Mouse (Mus musculus): ENCODE measurements around the gene Vmo1.

Vmo1 gene

DNA sequence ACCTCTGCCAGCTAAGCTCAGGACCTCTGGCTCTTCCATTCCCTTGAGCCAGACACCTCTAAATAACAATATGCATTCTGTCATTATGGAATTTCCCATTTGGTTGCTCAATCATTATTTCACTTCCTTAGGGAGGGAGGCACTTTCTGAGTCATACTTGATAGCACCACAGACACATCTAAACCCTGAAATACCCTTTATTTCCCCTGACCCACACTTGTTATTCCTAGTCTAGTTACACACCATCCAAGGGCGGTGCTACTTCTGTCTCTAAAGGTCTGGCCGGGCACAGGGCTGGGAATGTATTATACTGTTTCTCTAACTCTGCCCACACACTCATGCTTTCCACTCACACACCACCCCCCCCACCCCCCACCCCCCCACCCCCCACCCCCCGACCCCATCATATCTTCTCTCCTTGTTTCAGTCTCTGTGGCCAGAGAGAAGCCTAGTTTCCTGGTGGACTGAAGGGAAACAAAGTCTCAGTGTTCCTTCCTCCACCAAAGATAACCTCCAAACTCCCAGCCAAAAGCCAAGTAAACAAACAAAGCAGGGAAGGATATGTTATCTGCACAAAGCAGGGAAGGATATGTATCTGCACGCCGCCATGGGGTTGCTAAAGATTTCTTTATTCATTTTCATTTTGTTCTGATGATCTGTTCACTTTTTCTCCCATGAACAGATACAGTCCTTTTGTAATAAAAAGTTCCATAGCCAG, 46.4 kb downstream of the Vmo1 start:
- DNase-seq, result no peak

GRCm38 (mm10) chr11:70465824-70466223, 48.6 kb downstream of the Vmo1 start:
- no peak for DNase-seq

- no peak for DNase-seq
Measured at GRCm38 (mm10) chr11:70465211-70465610, 49.2 kb downstream of the Vmo1 start.

- no peak for DNase-seq
Measured at GRCm38 (mm10) chr11:70463970-70464369, 50.4 kb downstream of the Vmo1 start.
